Mouse (Mus musculus) gastrocnemius, adult 8-10 months (tissue): ENCODE measurements around the gene Npas4. TPM values are rescaled to one million over a fixed set of nuclear protein-coding genes. Genes with fewer than 3 reads are reported as not detected.
A peak's percentile ranks its signal among the peaks of the same experiment; 100 is the strongest.
"Not testable (repeated sequence)": the region's sequence is repeated elsewhere in the genome, so short reads cannot be mapped to it uniquely, and the experiment has no call there.

Experiments
- DNase-seq, 2 experiments: peaks; one replicate each; pipeline ENCODE4 v3.0.0; 2022; ENCODE audit warnings: low spot score in 2 of 2
- total RNA-seq, 4 experiments: library from RNA; stranded (reverse); gene quantifications; 2 replicates each; pipeline ENCODE4 v1.2.4; 2022

Npas4 gene
- total RNA-seq, 4 experiments from 2014 or later: 0.11 TPM; not detected in 3

DNA sequence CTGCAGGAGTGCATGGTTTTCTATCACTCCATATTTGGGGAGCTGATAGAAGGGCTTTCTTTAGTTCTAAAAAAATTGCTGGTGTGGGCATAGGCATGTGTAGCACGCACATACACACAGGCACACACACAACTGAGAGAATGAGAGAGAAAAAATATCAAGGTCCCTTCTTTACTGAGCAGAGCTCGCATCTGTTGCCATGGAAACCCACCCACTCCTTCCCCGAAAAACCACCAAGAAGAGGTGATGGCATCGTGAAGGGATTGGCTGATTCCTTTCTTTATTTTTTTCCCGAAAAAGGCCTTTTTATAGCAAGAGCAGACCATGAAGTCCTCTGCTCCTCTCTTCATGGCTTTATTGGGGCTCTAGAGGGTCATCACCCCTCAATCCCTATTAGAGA, 3.9 kb upstream of the Npas4 start:
- no peak for DNase-seq

DNA sequence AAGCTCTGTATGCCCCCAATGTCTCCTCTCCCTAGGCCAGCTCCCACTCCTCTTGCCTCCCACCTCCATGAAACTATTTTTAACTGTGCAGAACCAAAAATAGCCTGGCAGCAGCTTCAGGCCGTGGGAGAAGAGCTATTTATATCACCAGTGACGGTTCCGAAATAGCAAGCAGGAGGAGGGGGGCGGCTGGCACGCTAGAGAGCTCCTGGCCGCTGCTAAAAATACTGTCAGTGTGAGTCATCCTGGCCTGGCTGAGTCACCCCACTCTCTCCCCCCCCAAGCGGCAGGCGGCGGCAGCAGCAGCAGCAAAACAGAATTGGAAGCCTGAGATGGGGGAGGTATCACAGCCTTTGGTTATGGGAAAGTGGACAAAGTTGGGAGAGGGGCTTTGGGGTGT, 2.8 kb upstream of the Npas4 start:
- DNase-seq: peak; percentile 84 to 92

DNA sequence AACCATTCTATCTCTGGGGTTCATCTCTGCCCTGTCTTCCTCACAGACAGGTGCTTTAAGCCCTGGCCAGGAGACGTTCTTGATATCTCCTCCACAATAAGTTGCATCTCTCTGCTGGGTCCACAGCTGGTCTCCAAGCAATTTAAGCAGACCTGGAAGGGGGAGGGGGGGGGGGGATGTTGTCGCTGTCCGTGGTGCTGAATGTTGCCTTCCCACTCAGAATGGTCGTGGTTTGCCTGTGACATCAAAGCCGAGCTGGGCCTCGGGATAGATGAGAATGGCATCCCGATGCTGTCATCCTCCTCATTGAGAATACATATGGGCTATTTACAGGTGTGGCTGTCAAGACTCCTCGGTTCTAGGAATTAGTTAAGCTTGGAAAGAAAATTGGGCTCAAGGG, 2.3 kb upstream of the Npas4 start:
- no peak for DNase-seq

- no peak for DNase-seq
These were observed 600 bp upstream of the Npas4 start for GRCm38 (mm10) chr19:4990716-4991115.

- no peak for DNase-seq
These were observed 471 bp downstream of the Npas4 start for GRCm38 (mm10) chr19:4989434-4990255.

- DNase-seq: peak; percentile 71 to 76
These were observed 1.1 kb downstream of the Npas4 start for GRCm38 (mm10) chr19:4989013-4989412.

DNA sequence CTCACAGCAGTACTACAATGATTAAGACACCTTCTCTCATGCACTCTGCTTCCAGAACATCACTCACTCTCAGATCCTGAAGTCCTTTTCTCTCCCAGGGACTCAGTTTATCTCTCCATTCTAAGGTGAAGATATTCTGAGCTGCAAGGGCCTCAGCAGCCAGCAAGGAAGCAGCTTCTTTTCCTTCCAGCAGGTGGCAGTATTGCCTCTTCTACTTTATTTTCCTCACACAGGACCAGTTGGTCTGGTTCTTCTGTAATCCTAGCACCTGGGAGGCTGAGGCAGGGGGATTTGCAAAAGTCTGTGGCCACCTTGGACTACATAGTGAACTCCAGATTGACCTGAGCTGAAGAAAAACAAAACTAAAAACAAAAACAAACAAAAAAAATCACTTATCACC, 8.3 kb downstream of the Npas4 start:
- DNase-seq: no peak

DNA sequence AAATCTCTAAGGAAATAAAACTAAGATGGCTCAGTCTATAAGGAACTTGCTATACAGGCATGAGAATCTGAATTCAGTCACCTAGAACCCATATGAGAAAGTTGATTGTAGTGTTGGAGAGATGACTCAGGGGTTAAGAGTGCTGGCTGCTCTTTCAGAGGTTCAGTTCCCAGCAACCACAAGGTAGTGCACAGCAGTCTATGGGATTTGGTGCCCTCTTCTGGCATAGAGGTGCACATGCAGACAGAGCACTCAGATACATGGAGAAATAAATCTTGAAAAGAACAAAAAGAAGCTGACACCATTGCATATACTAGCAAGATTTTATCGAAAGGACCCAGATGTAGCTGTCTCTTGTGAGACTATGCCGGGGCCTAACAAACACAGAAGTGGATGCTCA, 21.9 kb downstream of the Npas4 start:
- DNase-seq: no peak

DNA sequence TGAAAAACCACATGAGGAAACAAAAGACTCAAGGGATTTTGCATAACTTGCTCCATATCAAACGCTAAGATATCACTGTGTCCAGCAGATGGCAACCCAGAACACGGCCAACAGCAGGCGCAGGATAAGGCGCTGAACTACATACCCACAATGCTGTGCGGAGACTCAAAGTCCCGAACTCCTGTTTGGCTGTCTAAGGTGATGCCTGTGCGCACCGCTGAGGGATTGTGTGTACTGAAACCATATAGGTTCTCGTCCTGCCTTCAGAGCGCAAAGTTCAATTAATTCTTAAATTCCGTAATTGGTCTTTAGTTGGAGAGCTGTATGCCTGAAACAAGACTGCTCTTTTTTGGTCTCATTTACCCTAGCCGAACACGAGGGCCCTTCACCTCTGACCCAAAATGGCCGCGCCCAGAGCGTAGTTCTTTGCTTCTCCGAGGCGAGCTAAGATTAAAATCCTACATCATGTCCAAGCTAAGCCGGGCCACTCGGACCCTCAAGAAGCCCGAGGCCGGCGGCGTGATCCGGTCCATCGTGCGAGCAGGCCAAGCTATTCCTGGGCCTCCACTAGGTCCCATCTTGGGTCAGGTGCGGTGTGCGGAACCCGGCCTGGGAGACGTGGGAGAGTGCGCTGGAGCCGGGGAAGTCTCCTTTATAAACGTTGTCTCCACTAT, 28.1 kb downstream of the Npas4 start, which contains the start of gene Mrpl11:
Gene Mrpl11, plus strand, starts transcription at position 220 of the 674 bp plus-strand sequence.
- peak; percentile 82 to 85 for DNase-seq

- DNase-seq: not testable (repeated sequence)
These were observed 41.5 kb downstream of the Npas4 start for GRCm38 (mm10) chr19:4948641-4949040.

DNA sequence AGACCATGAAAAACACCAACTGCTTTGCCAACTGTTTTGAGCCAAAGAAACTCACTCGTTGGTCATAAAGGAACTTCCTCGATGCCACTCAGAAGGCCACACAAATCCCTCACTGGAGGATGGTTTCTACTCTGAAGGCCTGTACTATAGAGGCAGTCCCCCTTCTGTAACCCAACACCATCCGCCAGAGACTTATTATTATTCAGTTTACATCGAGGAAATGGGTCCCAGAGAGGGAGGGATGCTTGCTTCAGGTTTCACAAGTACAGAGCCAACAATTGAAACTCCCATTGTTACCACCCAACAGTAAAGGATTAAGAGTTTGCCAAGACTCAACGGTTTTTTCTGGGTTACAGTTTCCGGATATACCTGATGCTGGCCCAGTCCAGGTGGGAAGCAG, 44.6 kb downstream of the Npas4 start:
- DNase-seq: no peak

DNA sequence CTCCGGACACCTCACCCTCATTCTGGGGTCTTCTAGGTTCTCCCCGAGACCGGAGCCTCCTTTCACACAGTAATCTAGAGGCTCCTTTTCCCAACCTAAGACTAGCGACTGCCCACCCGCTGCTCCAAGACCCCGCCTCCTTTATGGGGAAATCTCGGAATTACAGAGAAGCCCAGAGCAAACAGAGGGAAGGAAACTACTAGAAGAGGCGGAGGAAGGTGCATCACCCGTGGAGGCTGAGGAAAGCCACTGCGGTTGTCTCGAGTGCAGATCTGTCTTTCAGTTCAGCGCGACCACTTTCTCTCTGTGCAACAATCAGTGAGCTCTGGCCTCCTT, 46.9 kb downstream of the Npas4 start:
- DNase-seq: no peak

GRCm38 (mm10) chr19:4942551-4943252, 47.4 kb downstream of the Npas4 start, which contains the start of gene Peli3:
Gene Peli3, minus strand, starts transcription at chr19:4943127.
- peak; percentile 36 to 65 for DNase-seq

DNA sequence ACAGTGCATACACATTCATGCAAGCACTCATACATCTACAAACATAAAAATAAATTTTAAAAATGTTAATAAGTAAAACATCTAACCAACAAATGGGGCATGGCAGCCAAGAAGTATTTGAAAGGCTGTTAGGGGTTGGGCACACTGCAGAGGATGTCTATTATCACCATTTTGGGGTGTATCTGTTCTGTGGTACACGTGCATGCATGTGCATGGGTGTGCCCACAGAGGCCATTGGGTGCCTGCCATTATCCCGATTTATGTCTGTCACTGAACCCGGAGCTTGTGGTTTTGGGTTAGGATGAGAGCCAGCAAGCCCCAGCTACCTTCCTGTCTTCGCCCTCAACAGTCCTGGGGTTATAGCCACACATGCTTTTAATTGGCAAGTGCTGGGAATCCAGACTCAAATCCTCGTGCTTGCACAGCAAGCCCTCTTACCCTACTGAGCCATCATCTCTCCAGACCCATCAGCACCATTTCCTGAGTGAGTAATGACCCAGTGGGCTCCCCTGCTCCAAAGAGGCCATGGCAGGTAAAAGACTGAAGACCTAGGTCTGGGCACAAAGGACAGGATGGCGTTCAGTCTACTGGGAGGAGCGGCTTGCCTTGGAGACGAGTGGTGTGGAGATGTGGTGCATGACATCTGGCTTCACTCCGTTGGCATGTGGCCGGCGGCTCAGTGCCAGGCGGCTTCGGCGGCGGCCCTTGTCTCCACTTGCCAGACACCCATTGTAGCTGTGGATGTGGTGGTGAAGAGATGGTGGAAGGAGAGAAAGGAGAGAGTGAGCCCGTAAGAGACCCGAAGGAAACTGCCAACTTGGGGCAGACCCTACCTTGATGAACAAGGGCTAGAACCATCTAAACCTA, 52.4 kb downstream of the Npas4 start:
- DNase-seq: no peak

DNA sequence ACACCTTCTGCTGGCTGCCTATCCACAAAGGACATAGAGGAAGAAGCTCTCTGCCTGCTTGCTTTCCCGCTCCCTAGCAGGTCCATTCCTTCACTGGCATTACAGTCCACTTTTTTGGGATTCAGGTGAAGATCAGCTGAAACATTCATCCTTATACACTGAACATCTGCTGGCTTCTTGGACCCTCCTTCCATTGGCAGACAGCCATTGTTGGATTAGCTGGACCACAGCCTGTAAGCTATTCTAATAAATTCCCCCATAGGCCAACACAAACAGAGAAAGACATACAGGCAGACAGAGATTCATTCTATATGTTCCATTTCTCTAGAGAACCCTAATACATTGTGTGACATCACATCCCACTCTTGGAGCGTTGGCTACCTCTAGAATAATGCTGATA, 53.2 kb downstream of the Npas4 start:
- no peak for DNase-seq

Other genes starting within 250 kb of the Npas4 start
- gene Rbm4b, start 233.8 kb downstream of the Npas4 start, total RNA-seq: 1 to 10 TPM; 2.0 to 2.9 (median 2.7) TPM
- gene Rbm4, start 196.4 kb downstream of the Npas4 start, total RNA-seq: 10 to 100 TPM; 32.2 to 39.3 (median 33.5) TPM
- gene Gm21992, start 178.7 kb downstream of the Npas4 start, total RNA-seq: 10 to 100 TPM in 3 of 4 experiments, 1 to 10 TPM in 1; 8.7 to 14.3 (median 11.8) TPM
- gene Rbm14, start 178.7 kb downstream of the Npas4 start, total RNA-seq: 1 to 10 TPM; 5.5 to 7.2 (median 6.5) TPM
- 10 to 100 TPM; 18.0 to 27.4 (median 22.5) TPM for gene Ccs, start 151.0 kb downstream of the Npas4 start, total RNA-seq
- not detected for gene Ccdc87, start 150.9 kb downstream of the Npas4 start, total RNA-seq
- 10 to 100 TPM; 26.2 to 36.7 (median 31.9) TPM for gene Ctsf, start 135.2 kb downstream of the Npas4 start, total RNA-seq
- over 10,000 TPM in 2 of 4 experiments, 1,000 to 10,000 TPM in 2; 9,112 to 10,193 (median 10,010) TPM for gene Actn3, start 112.4 kb downstream of the Npas4 start, total RNA-seq
- gene Zdhhc24, start 111.6 kb downstream of the Npas4 start, total RNA-seq: 1 to 10 TPM; 1.8 to 3.6 (median 2.6) TPM
- 1 to 10 TPM; 1.1 to 3.3 (median 1.2) TPM for gene Bbs1, start 83.7 kb downstream of the Npas4 start, total RNA-seq
- gene Dpp3, start 62.0 kb downstream of the Npas4 start, total RNA-seq: 10 to 100 TPM; 12.5 to 14.3 (median 13.1) TPM
- 1 to 10 TPM; 2.7 to 3.8 (median 3.3) TPM for gene Peli3, start 47.2 kb downstream of the Npas4 start, total RNA-seq
- gene Mrpl11, start 28.2 kb downstream of the Npas4 start, total RNA-seq: 10 to 100 TPM; 56.3 to 63.7 (median 60.7) TPM
- gene Slc29a2, start 33.5 kb upstream of the Npas4 start, total RNA-seq: 1 to 10 TPM; 4.0 to 6.1 (median 4.3) TPM
- 10 to 100 TPM; 16.0 to 23.1 (median 19.5) TPM for gene B4gat1, start 48.5 kb upstream of the Npas4 start, total RNA-seq
- gene AC124502.3, start 48.6 kb upstream of the Npas4 start, total RNA-seq: 1 to 10 TPM in 3 of 4 experiments, under 1 TPM in 1; 0.61 to 1.7 (median 1.4) TPM
- 10 to 100 TPM; 14.8 to 17.6 (median 16.4) TPM for gene Brms1, start 51.0 kb upstream of the Npas4 start, total RNA-seq
- gene Rin1, start 60.2 kb upstream of the Npas4 start, total RNA-seq: 1 to 10 TPM in 1 of 4 experiments, under 1 TPM in 3; 0.47 to 1.0 (median 0.75) TPM
- gene Cd248, start 77.8 kb upstream of the Npas4 start, total RNA-seq: 1 to 10 TPM; 5.2 to 8.9 (median 7.0) TPM
- under 1 TPM in 1 of 4 experiments, not detected in 3; 0.12 TPM for gene Tmem151a, start 95.2 kb upstream of the Npas4 start, total RNA-seq
- 10 to 100 TPM; 37.4 to 44.7 (median 39.8) TPM for gene Yif1a, start 98.2 kb upstream of the Npas4 start, total RNA-seq
- not detected for gene Cnih2, start 108.2 kb upstream of the Npas4 start, total RNA-seq
- gene Rab1b, start 116.8 kb upstream of the Npas4 start, total RNA-seq: 100 to 1,000 TPM; 124 to 137 (median 131) TPM
- gene Klc2, start 128.2 kb upstream of the Npas4 start, total RNA-seq: 10 to 100 TPM; 60.6 to 68.9 (median 64.0) TPM